Mouse (Mus musculus) stomach, embryonic 15.5 days (tissue): ENCODE data around the gene Mast4. TPM values are rescaled to one million over a fixed set of nuclear protein-coding genes. Genes with fewer than 3 reads are reported as not detected.

Experiments used
- ATAC-seq: fragments of 200-750 bp; cut with Nextera tagmentation; 2 replicates; pipeline ENCODE4 v1.8.0; 2017; ENCODE audit warnings: low read depth, moderate number of reproducible peaks, moderate TSS enrichment; ENCODE audit not compliant: insufficient read depth, low FRiP score
- H3K27ac ChIP-seq: fragments of 300-500 bp; sonication (generic); 2 replicates; pipeline ENCODE4 v1.5.1; 2015; ENCODE audit warnings: mild to moderate bottlenecking, inconsistent platforms
- H3K27me3 ChIP-seq: fragments of 300-500 bp; sonication (generic); replicated peaks from 2 replicates; pipeline ENCODE4 v1.6.1; 2015; ENCODE audit warnings: inconsistent platforms
- H3K36me3 ChIP-seq: fragments of 300-500 bp; sonication (generic); 2 replicates; pipeline ENCODE4 v1.6.1; 2015; ENCODE audit warnings: inconsistent platforms
- H3K4me1 ChIP-seq: fragments of 300-500 bp; sonication (generic); 2 replicates; pipeline ENCODE4 v1.6.1; 2015; ENCODE audit warnings: inconsistent platforms
- H3K4me2 ChIP-seq: fragments of 300-500 bp; sonication (generic); 2 replicates; pipeline ENCODE4 v1.6.1; 2015; ENCODE audit warnings: mild to moderate bottlenecking, inconsistent platforms
- H3K4me3 ChIP-seq: fragments of 300-500 bp; sonication (generic); replicated peaks from 2 replicates; pipeline ENCODE4 v1.5.1; 2015; ENCODE audit warnings: inconsistent platforms
- H3K9ac ChIP-seq: fragments of 300-500 bp; sonication (generic); 2 replicates; pipeline ENCODE4 v1.6.1; 2015; ENCODE audit warnings: inconsistent platforms
- H3K9me3 ChIP-seq: fragments of 300-500 bp; sonication (generic); 2 replicates; pipeline ENCODE4 v1.6.1; 2016; ENCODE audit warnings: inconsistent platforms
- WGBS: fragments of 180-500 bp; shearing (Covaris S2); methylation state at CpG from one replicate; pipeline ENCODE4 v1.1.7; 2015; 5-methylcytosine and 5-hydroxymethylcytosine counted together
- polyA plus RNA-seq: library from polyadenylated mRNA; unstranded; fragments of >200 nt; fragmentation: Nextera tagmentation; extraction: Ambion mirVana; gene quantifications from 2 replicates; pipeline ENCODE4 v1.2.1, GENCODE M21; 2015

Gene Mast4
- polyA plus RNA-seq, 1 experiment from 2014 or later, result 29.5 TPM

GRCm38 (mm10) chr13:102816689-102817088 lies 517.6 kb downstream of the Mast4 start:
- H3K36me3 ChIP-seq, result no peaks in the 10 kb centered on the region
- no peaks in the 10 kb centered on the region for H3K9me3 ChIP-seq
- H3K27ac ChIP-seq, result no peak overlapping the region
- no peak for ATAC-seq
- H3K4me2 ChIP-seq, result no peak overlapping the region
- H3K9ac ChIP-seq, result no peak overlapping the region
- no peaks in the 10 kb centered on the region for H3K27me3 ChIP-seq
- 72% methylated on average over 7 of the region's 7 CpGs for WGBS
- no peaks in the 10 kb centered on the region for H3K4me1 ChIP-seq
- H3K4me3 ChIP-seq, result no peak overlapping the region

DNA sequence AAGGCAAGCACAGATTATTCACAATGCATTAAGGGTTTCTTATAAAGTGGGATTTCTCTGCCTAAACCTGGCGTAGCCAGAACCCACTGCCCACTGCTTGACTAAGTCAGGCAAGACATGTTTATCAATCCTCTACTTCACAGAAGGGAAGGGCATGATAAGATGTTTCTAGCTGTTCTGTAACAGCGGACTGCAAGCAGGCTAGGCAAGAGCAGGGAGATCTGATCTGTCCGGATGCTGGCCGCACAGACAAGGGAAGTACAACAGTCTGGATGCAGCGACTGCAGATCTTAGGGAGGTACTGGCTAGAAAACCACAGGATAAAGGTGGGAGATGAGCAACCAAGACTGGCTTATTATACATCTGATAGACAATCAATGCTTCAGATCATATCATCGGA lies 519.1 kb downstream of the Mast4 start:
- Histone ChIP-seq H3K9me3 (no peaks in the 10 kb centered on the region), H3K4me2 (no peak overlapping the region), H3K36me3 (no peaks in the 10 kb centered on the region), H3K4me3 (no peak overlapping the region), H3K4me1 (0 out of 2 replicates have a peak, but pooled peaks cover 6% of the 10 kb centered on the region), H3K27me3 (no peaks in the 10 kb centered on the region), H3K9ac (no peak overlapping the region), H3K27ac (no peak overlapping the region)
- ATAC-seq, result no peak
- 84% methylated on average over 6 of the region's 6 CpGs for WGBS

DNA sequence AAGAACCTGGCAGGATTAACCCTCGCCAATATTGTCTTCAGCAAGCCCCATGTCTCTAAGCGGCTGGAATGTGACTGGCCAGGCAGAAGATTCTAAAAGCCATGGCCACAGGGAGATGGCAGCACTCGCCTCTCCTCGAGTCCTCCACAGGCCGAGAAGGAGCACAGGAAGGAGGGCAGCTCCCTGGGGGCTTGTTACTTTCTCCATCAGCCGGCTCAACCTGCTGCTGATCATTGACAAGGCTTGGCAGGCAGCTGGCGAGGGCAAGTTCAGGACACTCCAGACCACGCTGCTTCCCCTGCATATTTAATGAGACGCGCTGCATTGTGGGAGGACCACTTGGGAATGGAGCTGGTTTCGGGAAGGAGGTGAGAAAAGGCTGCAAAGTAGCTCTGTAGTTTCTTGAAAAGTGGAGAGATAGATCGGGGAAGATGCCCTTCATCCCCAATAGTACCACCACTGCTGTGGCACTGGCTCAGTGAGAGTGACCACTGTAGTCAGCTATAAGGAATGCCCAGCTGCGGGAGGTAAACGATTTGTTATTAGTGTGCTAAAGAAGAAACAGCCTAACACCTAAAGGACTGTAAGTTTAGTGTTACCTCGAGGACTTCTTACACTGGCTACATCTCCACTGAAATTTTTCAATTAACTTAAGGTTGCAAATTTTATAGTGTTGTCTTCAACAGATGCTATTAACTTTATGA lies 523.0 kb downstream of the Mast4 start:
- Histone ChIP-seq H3K9me3 (no peaks in the 10 kb centered on the region), H3K9ac (no peak overlapping the region), H3K27ac (no peak overlapping the region), H3K4me3 (peak overlapping the region; percentile 5), H3K4me1 (0 out of 2 replicates have a peak, but pooled peaks cover 6% of the 10 kb centered on the region), H3K36me3 (no peaks in the 10 kb centered on the region), H3K4me2 (peak overlapping the region; percentile 54), H3K27me3 (no peaks in the 10 kb centered on the region)
- no peak for ATAC-seq
- WGBS, result 15% methylated on average over 15 of the region's 15 CpGs

DNA sequence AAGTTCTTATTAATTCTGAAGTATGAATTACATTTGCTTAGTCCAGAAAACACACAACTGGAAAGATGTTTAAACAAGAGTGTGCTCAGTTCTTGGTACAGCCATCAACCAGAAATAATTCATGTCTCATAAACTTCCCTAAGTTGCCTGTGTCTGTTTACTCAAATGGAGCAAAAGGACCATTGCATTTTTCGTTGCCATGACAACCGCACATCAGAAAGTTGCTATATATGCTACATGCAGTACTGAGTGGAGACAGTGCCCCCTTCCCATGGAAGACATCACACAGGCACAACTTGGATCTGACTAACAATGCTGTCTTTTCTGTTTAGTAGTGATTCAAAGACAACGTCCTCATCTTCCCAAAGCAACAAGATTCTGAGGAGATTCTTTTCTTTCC lies 527.6 kb downstream of the Mast4 start:
- Histone ChIP-seq H3K4me3 (no peak overlapping the region), H3K27ac (no peak overlapping the region), H3K4me1 (0 out of 2 replicates have a peak, but pooled peaks cover 6% of the 10 kb centered on the region), H3K27me3 (no peaks in the 10 kb centered on the region), H3K9me3 (no peaks in the 10 kb centered on the region), H3K36me3 (no peaks in the 10 kb centered on the region), H3K9ac (no peak overlapping the region), H3K4me2 (no peak overlapping the region)
- ATAC-seq, result no peak
- 74% methylated on average over 3 of the region's 3 CpGs for WGBS

- H3K27ac ChIP-seq, result no peak overlapping the region
- H3K9me3 ChIP-seq, result no peaks in the 10 kb centered on the region
- no peaks in the 10 kb centered on the region for H3K36me3 ChIP-seq
- H3K4me2 ChIP-seq, result no peak overlapping the region
- H3K9ac ChIP-seq, result no peak overlapping the region
- WGBS, result 60% methylated on average over 6 of the region's 6 CpGs
- H3K4me3 ChIP-seq, result no peak overlapping the region
- no peaks in the 10 kb centered on the region for H3K4me1 ChIP-seq
- no peak for ATAC-seq
- no peaks in the 10 kb centered on the region for H3K27me3 ChIP-seq
Observed at GRCm38 (mm10) chr13:102805190-102805589, 529.1 kb downstream of the Mast4 start.

- 82% methylated on average over 9 of the region's 9 CpGs for WGBS
- H3K9ac ChIP-seq, result no peak overlapping the region
Observed at GRCm38 (mm10) chr13:102803206-102803605, 531.1 kb downstream of the Mast4 start.

GRCm38 (mm10) chr13:102792157-102792556 lies 542.1 kb downstream of the Mast4 start:
- H3K36me3 ChIP-seq, result 0 out of 2 replicates have a peak, but pooled peaks cover 4% of the 10 kb centered on the region
- WGBS, result 90% methylated on average over 3 of the region's 3 CpGs
- no peaks in the 10 kb centered on the region for H3K9me3 ChIP-seq
- H3K27ac ChIP-seq, result no peak overlapping the region
- no peaks in the 10 kb centered on the region for H3K27me3 ChIP-seq
- no peak overlapping the region for H3K9ac ChIP-seq
- H3K4me2 ChIP-seq, result no peak overlapping the region
- no peak for ATAC-seq
- no peaks in the 10 kb centered on the region for H3K4me1 ChIP-seq
- no peak overlapping the region for H3K4me3 ChIP-seq

More at GRCm38 (mm10) chr13:102803206-102803605, 531.1 kb downstream of the Mast4 start:
- H3K4me2 ChIP-seq, result no peak overlapping the region
- H3K36me3 ChIP-seq, result no peaks in the 10 kb centered on the region
- H3K4me3 ChIP-seq, result no peak overlapping the region
- no peaks in the 10 kb centered on the region for H3K27me3 ChIP-seq
- ATAC-seq, result no peak
- no peak overlapping the region for H3K27ac ChIP-seq
- no peaks in the 10 kb centered on the region for H3K4me1 ChIP-seq
- H3K9me3 ChIP-seq, result no peaks in the 10 kb centered on the region

DNA sequence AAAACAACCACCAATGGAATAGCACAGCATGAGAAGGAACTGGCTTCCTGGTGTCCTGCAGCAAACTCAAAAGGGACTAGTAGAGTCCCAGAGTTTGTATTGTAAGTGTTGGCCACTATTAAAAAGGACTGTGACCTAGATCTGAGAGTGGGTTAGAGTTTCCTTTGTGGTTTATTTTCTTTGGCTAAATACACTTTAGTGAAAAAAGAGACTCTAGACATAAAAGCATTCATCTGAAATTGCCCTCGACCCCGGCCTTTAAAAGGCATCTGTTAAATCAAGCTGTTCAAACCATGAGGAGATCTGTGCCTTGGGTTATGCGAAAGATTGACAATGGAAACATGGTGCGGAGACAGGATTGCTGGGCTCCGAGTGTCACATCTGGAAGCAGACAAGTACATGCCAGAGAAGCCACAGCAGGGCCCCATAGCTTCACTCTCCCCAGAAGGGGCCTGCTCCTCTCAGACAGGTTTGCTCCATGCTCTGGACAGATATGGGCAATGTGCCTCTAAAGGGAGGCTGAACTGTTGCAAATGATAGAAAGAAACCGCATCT lies 543.6 kb downstream of the Mast4 start:
- no peak for ATAC-seq
- Histone ChIP-seq H3K4me2 (no peak overlapping the region), H3K36me3 (0 out of 2 replicates have a peak, but pooled peaks cover under 1% of the 10 kb centered on the region), H3K27ac (no peak overlapping the region), H3K9me3 (no peaks in the 10 kb centered on the region), H3K4me3 (no peak overlapping the region), H3K9ac (no peak overlapping the region), H3K4me1 (no peaks in the 10 kb centered on the region), H3K27me3 (no peaks in the 10 kb centered on the region)
- 76% methylated on average over 6 of the region's 6 CpGs for WGBS

- no peak overlapping the region for H3K4me3 ChIP-seq
- ATAC-seq, result no peak
- H3K4me1 ChIP-seq, result no peaks in the 10 kb centered on the region
- no peak overlapping the region for H3K27ac ChIP-seq
- H3K4me2 ChIP-seq, result no peak overlapping the region
- no peak overlapping the region for H3K9ac ChIP-seq
- WGBS, result 73% methylated on average over 10 of the region's 10 CpGs
- H3K27me3 ChIP-seq, result no peaks in the 10 kb centered on the region
- H3K36me3 ChIP-seq, result no peaks in the 10 kb centered on the region
- H3K9me3 ChIP-seq, result no peaks in the 10 kb centered on the region
Observed at GRCm38 (mm10) chr13:102786666-102787230, 547.5 kb downstream of the Mast4 start.

GRCm38 (mm10) chr13:102783531-102784310 lies 550.6 kb downstream of the Mast4 start:
- WGBS, result 61% methylated on average over 7 of the region's 7 CpGs
- ATAC-seq, result no peak
- Histone ChIP-seq H3K4me3 (no peak overlapping the region), H3K4me2 (no peak overlapping the region), H3K9ac (no peak overlapping the region), H3K4me1 (no peaks in the 10 kb centered on the region), H3K27me3 (no peaks in the 10 kb centered on the region), H3K36me3 (peaks cover 8% of the 10 kb centered on the region), H3K9me3 (no peaks in the 10 kb centered on the region), H3K27ac (no peak overlapping the region)

GRCm38 (mm10) chr13:102779275-102779674 lies 555.0 kb downstream of the Mast4 start:
- ATAC-seq, result no peak
- Histone ChIP-seq H3K4me2 (no peak overlapping the region), H3K4me3 (no peak overlapping the region), H3K27me3 (no peaks in the 10 kb centered on the region), H3K9ac (no peak overlapping the region), H3K27ac (no peak overlapping the region), H3K4me1 (no peaks in the 10 kb centered on the region), H3K36me3 (peaks cover 8% of the 10 kb centered on the region), H3K9me3 (no peaks in the 10 kb centered on the region)
- WGBS, result 93% methylated on average over 3 of the region's 3 CpGs

GRCm38 (mm10) chr13:102778859-102779258 lies 555.4 kb downstream of the Mast4 start:
- H3K36me3 ChIP-seq, result peaks cover 8% of the 10 kb centered on the region
- ATAC-seq, result no peak
- H3K27me3 ChIP-seq, result no peaks in the 10 kb centered on the region
- H3K4me1 ChIP-seq, result no peaks in the 10 kb centered on the region
- H3K9ac ChIP-seq, result no peak overlapping the region
- no peaks in the 10 kb centered on the region for H3K9me3 ChIP-seq
- H3K4me2 ChIP-seq, result no peak overlapping the region
- no peak overlapping the region for H3K4me3 ChIP-seq
- 87% methylated on average over 3 of the region's 3 CpGs for WGBS
- no peak overlapping the region for H3K27ac ChIP-seq
